Mouse (Mus musculus): Measurements from ENCODE around the gene Olfr1420.
"Not testable (repeated sequence)": the region's sequence is repeated elsewhere in the genome, so short reads cannot be mapped to it uniquely, and the experiment has no call there.

Olfr1420 gene

GRCm38 (mm10) chr19:11886265-11886664, at the start of gene Olfr1420:
Gene Olfr1420, plus strand, starts transcription at chr19:11886565.
- no peak for DNase-seq

GRCm38 (mm10) chr19:11839119-11839518, 47.2 kb upstream of the Olfr1420 start, which contains the start of gene Olfr1417:
Gene Olfr1417, minus strand, starts transcription at chr19:11839219.
- DNase-seq, result no peak

- DNase-seq, result no peak
Observed at GRCm38 (mm10) chr19:11846333-11846732, 40.0 kb upstream of the Olfr1420 start.

GRCm38 (mm10) chr19:11852652-11853051, 33.7 kb upstream of the Olfr1420 start:
- no peak for DNase-seq

- no peak for DNase-seq
Observed at GRCm38 (mm10) chr19:11854821-11855220, 31.5 kb upstream of the Olfr1420 start.

GRCm38 (mm10) chr19:11856506-11856905, 29.9 kb upstream of the Olfr1420 start:
- DNase-seq, result no peak

- no peak for DNase-seq
Observed at GRCm38 (mm10) chr19:11860966-11861365, 25.4 kb upstream of the Olfr1420 start, which contains the start of gene Olfr1418. Gene Olfr1418, minus strand, starts transcription at chr19:11861066.

GRCm38 (mm10) chr19:11867837-11868236, 18.5 kb upstream of the Olfr1420 start:
- DNase-seq, result no peak

GRCm38 (mm10) chr19:11875006-11875405, 11.4 kb upstream of the Olfr1420 start, which contains the start of gene Olfr1419:
Gene Olfr1419, minus strand, starts transcription at chr19:11875106.
- DNase-seq, result no peak

- not testable (repeated sequence) for DNase-seq
Observed at GRCm38 (mm10) chr19:11878404-11878803, 8.0 kb upstream of the Olfr1420 start.

GRCm38 (mm10) chr19:11911021-11911420, 24.7 kb downstream of the Olfr1420 start:
- no peak for DNase-seq

- DNase-seq, result peak; percentile 30 to 66
Observed at GRCm38 (mm10) chr19:11911603-11912002, 25.2 kb downstream of the Olfr1420 start.

GRCm38 (mm10) chr19:11912037-11912532, 25.7 kb downstream of the Olfr1420 start, which contains the start of gene Patl1:
Gene Patl1, plus strand, starts transcription at chr19:11912399.
- DNase-seq, result peak; percentile 98 to 99

GRCm38 (mm10) chr19:11912533-11913121, 26.3 kb downstream of the Olfr1420 start:
- DNase-seq, result peak; percentile 56 to 86

GRCm38 (mm10) chr19:11915804-11916203, 29.4 kb downstream of the Olfr1420 start:
- no peak for DNase-seq

GRCm38 (mm10) chr19:11922068-11922467, 35.7 kb downstream of the Olfr1420 start:
- no peak for DNase-seq

- not testable (repeated sequence) for DNase-seq
Observed at GRCm38 (mm10) chr19:11922515-11922914, 36.1 kb downstream of the Olfr1420 start.

- no peak for DNase-seq
Observed at GRCm38 (mm10) chr19:11926380-11926779, 40.0 kb downstream of the Olfr1420 start.

GRCm38 (mm10) chr19:11928025-11928748, 41.8 kb downstream of the Olfr1420 start:
- DNase-seq, result no peak

- DNase-seq, result not testable (repeated sequence)
Observed at GRCm38 (mm10) chr19:11946460-11946859, 60.1 kb downstream of the Olfr1420 start.

Measured in kidney, postnatal 25 days (tissue).